Mouse (Mus musculus) E14TG2a.4 (cell line): Measurements from ENCODE around the gene Tbc1d14.

Experiments
- CTCF ChIP-seq: conservative IDR thresholded peaks from 2 replicates; pipeline ENCODE4 v1.5.1; 2014; ENCODE audit warnings: low read length
- NANOG ChIP-seq: IDR thresholded peaks from 2 replicates; pipeline ENCODE4 v1.6.1; 2014; ENCODE audit warnings: borderline replicate concordance, low read length, mixed read lengths
- POU5F1 ChIP-seq: IDR thresholded peaks from 2 replicates; pipeline ENCODE4 v1.6.1; 2014; ENCODE audit warnings: low read length, borderline replicate concordance

DNA sequence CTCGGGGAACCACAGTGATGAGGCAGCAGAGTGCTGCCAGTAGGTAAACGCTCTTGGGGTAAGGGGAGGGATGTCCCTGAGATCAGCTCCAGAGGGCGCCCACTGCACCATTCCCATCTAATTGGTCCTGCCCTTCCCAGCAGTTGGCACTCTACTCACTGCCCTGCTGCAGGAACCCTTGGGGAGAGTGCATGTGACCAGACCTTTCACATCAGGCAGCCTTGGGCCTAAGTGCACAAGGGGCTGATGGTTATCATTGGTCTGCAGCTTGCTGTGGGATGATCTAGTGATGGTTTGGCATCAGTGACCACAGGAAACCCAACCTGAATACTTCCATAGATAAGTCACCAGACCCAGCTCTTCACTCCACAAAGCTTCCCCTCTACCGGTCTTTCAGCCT lies 4.6 kb upstream of the Tbc1d14 start:
- TF ChIP-seq CTCF (no peak), POU5F1 (no peak), NANOG (no peak)
